Mouse (Mus musculus) embryo, embryonic 11.5 days (tissue): ENCODE measurements at regions not wholly inside any gene's neighbourhood (a gene's known extent, or its start where the extent isn't known, plus 50 kb on each side); places are given as distances from the start of the nearest gene placed in this dataset.
"Not testable (repeated sequence)": the region's sequence is repeated elsewhere in the genome, so short reads cannot be mapped to it uniquely, and the experiment has no call there.

Experiments used
- DNase-seq: peaks from one replicate; pipeline ENCODE4 v3.0.0-alpha.2; 2012; ENCODE audit warnings: low read depth, low spot score

- DNase-seq, result no peak
Observed at GRCm38 (mm10) chr6:69932297-69932696, 859.7 kb downstream of the Rpia start.

- no peak for DNase-seq
Observed at GRCm38 (mm10) chr6:69914781-69915180, 877.3 kb downstream of the Rpia start.

- DNase-seq, result no peak
Observed at GRCm38 (mm10) chr6:69879286-69879685, 912.7 kb downstream of the Rpia start.

GRCm38 (mm10) chr6:69858631-69859030, 933.4 kb downstream of the Rpia start:
- DNase-seq, result not testable (repeated sequence)

GRCm38 (mm10) chr6:69828640-69829039, 963.4 kb downstream of the Rpia start:
- DNase-seq, result peak; percentile 5

- not testable (repeated sequence) for DNase-seq
Observed at GRCm38 (mm10) chr6:69814972-69815371, 977.1 kb downstream of the Rpia start.

GRCm38 (mm10) chr6:69814373-69814772, 977.7 kb downstream of the Rpia start:
- DNase-seq, result not testable (repeated sequence)

- DNase-seq, result not testable (repeated sequence)
Observed at GRCm38 (mm10) chr6:69780330-69780729, 1011.7 kb downstream of the Rpia start.

- DNase-seq, result not testable (repeated sequence)
Observed at GRCm38 (mm10) chr6:69777322-69777721, 1014.7 kb downstream of the Rpia start.

- no peak for DNase-seq
Observed at GRCm38 (mm10) chr6:69764861-69765260, 1027.2 kb downstream of the Rpia start.

GRCm38 (mm10) chr6:69758618-69759017, 1033.4 kb downstream of the Rpia start:
- no peak for DNase-seq

GRCm38 (mm10) chr6:69739002-69739625, 1052.9 kb downstream of the Rpia start:
- DNase-seq, result no peak

GRCm38 (mm10) chr6:69732866-69733265, 1059.2 kb downstream of the Rpia start:
- peak; percentile 4 for DNase-seq

GRCm38 (mm10) chr6:69726362-69726761, 1065.7 kb downstream of the Rpia start:
- no peak for DNase-seq

GRCm38 (mm10) chr6:69702813-69703212, 1089.2 kb downstream of the Rpia start:
- DNase-seq, result not testable (repeated sequence)

- DNase-seq, result no peak
Observed at GRCm38 (mm10) chr6:69681172-69681571, 1110.9 kb downstream of the Rpia start.

- DNase-seq, result not testable (repeated sequence)
Observed at GRCm38 (mm10) chr6:69662426-69662825, 1129.6 kb downstream of the Rpia start.
